Mouse (Mus musculus) intestine, embryonic 14.5 days (tissue): Measurements from ENCODE around the gene Lmtk2. TPM values are rescaled to one million over a fixed set of nuclear protein-coding genes. Genes with fewer than 3 reads are reported as not detected.
A peak's percentile ranks its signal among the peaks of the same experiment; 100 is the strongest.

Source experiments
- ATAC-seq: fragments of 200-750 bp; cut with Nextera tagmentation; replicated peaks from 2 replicates; pipeline ENCODE4 v1.8.0; 2017; ENCODE audit warnings: low read depth, moderate number of reproducible peaks, moderate TSS enrichment, moderate library complexity; ENCODE audit not compliant: low FRiP score, low TSS enrichment
- DNase-seq: peaks from one replicate; pipeline ENCODE4 v3.0.0-alpha.2; 2018; ENCODE audit warnings: low spot score
- H3K27ac ChIP-seq: fragments of 300-500 bp; sonication (generic); 2 replicates; pipeline ENCODE4 v1.5.1; 2014; ENCODE audit warnings: low read depth, mild to moderate bottlenecking, control low read depth
- H3K27me3 ChIP-seq: fragments of 300-500 bp; sonication (generic); replicated peaks from 2 replicates; pipeline ENCODE4 v1.6.1; 2014; ENCODE audit warnings: low read length, control low read depth; ENCODE audit not compliant: control insufficient read depth, insufficient read depth
- H3K36me3 ChIP-seq: fragments of 300-500 bp; sonication (generic); 2 replicates; pipeline ENCODE4 v1.6.1; 2014; ENCODE audit warnings: low read length, control low read depth; ENCODE audit not compliant: control insufficient read depth, insufficient read depth
- H3K4me1 ChIP-seq: fragments of 300-500 bp; sonication (generic); replicated peaks from 2 replicates; pipeline ENCODE4 v1.6.1; 2014; ENCODE audit warnings: low read length, control low read depth, mixed read lengths; ENCODE audit not compliant: control insufficient read depth, insufficient read depth
- H3K4me2 ChIP-seq: fragments of 300-500 bp; sonication (generic); 2 replicates; pipeline ENCODE4 v1.6.1; 2014; ENCODE audit warnings: low read length
- H3K4me3 ChIP-seq: fragments of 300-500 bp; sonication (generic); 2 replicates; pipeline ENCODE4 v1.5.1; 2014; ENCODE audit warnings: low read depth, low read length, control low read depth, mixed read lengths
- H3K9ac ChIP-seq: fragments of 300-500 bp; sonication (generic); 2 replicates; pipeline ENCODE4 v1.6.1; 2014; ENCODE audit warnings: mild to moderate bottlenecking, low read length
- H3K9me3 ChIP-seq: fragments of 300-500 bp; sonication (generic); 2 replicates; pipeline ENCODE4 v1.6.1; 2016; ENCODE audit warnings: low read length, control low read depth; ENCODE audit not compliant: control insufficient read depth
- WGBS: fragments of 180-500 bp; shearing (Covaris S2); extraction: QIAGEN DNeasy Blood & Tissue Kit; methylation state at CpG from one replicate; pipeline ENCODE4 v1.1.7; 2014; 5-methylcytosine and 5-hydroxymethylcytosine counted together
- polyA plus RNA-seq: library from polyadenylated mRNA; unstranded; fragments of >200 nt; fragmentation: Nextera tagmentation; extraction: Ambion mirVana; gene quantifications from 2 replicates; pipeline ENCODE4 v1.2.1, GENCODE M21; 2014

Lmtk2 gene
- polyA plus RNA-seq, 1 experiment from 2014 or later, result 5.9 TPM

DNA sequence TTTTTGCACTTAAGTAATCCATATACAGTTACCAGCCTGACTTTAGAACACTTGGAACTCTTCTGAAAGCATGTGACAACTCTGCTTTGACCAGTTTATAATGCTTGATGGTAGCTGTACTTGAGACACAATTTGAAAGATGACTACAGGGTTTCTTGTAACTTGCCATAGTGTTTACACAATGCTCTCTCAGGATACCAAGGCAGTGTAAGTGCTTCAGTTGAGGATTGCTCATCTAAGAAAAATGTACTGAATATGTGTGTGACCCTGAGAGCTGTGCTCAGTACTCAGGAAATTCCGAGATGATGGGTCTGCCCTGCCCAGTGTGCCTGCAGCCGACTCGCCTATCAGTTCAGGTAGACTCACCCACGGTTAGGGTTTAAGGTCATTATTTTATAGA lies 51.0 kb downstream of the Lmtk2 start:
- Histone ChIP-seq H3K4me3 (no peak overlapping the region), H3K27me3 (no peaks in the 10 kb centered on the region), H3K9ac (no peak overlapping the region), H3K4me2 (no peak overlapping the region), H3K27ac (no peak overlapping the region), H3K4me1 (no peaks in the 10 kb centered on the region), H3K9me3 (no peaks in the 10 kb centered on the region), H3K36me3 (peaks cover 41% of the 10 kb centered on the region)
- DNase-seq, result no peak
- WGBS, result 82% methylated on average over 4 of the region's 4 CpGs
- ATAC-seq, result no peak

DNA sequence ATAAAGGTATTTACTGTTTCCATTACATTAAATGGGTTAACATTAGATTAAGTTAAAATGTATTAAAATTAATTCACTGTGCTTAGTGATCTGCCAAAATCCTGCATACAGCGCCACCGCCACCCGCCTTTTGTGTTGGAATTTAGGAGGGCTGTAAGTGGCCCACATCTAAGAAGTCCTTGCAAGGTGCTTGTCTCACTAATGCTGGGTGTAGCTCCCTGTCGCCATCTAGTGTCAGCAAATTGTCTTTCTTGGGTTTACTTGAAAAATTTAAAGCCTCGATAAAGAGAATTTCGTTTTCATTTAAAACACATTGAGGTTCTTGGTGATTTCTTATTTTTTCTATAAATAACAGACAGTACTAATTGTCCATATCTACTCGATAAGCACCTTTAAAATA lies 54.3 kb downstream of the Lmtk2 start:
- H3K9me3 ChIP-seq, result no peaks in the 10 kb centered on the region
- DNase-seq (peak; percentile 79), ATAC-seq (no peak)
- no peak overlapping the region for H3K4me2 ChIP-seq
- WGBS, result 35% methylated on average over 7 of the region's 7 CpGs
- H3K4me3 ChIP-seq, result no peak overlapping the region
- 0 out of 2 replicates have a peak, but pooled peaks cover 6% of the 10 kb centered on the region for H3K4me1 ChIP-seq
- H3K27ac ChIP-seq, result no peak overlapping the region
- H3K27me3 ChIP-seq, result no peaks in the 10 kb centered on the region
- no peak overlapping the region for H3K9ac ChIP-seq
- H3K36me3 ChIP-seq, result peaks cover 29% of the 10 kb centered on the region

DNA sequence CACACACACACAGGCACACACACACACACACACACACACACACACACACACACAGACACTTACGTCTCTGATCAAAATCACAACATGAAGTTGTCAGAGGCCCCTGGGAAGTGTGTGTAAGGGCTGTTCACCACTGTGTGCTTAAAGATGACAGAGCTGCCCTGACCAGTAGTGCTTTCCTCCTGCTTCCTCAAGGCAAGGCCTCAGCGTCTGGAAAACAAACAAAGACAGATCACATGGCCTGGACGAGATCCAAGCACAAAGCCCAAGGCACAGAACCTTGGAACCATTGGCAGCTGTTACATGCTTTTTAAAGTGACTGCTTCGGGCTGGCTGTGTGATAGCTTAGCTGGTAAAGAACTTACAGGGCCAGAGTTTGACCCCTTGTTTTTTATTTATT lies 58.4 kb downstream of the Lmtk2 start:
- Histone ChIP-seq H3K27me3 (no peaks in the 10 kb centered on the region), H3K27ac (peak overlapping the region; percentile 64), H3K9ac (no peak overlapping the region), H3K4me1 (0 out of 2 replicates have a peak, but pooled peaks cover 6% of the 10 kb centered on the region), H3K4me2 (no peak overlapping the region), H3K9me3 (no peaks in the 10 kb centered on the region), H3K36me3 (peaks cover 11% of the 10 kb centered on the region), H3K4me3 (no peak overlapping the region)
- WGBS, result 19% methylated on average over 4 of the region's 4 CpGs
- peak; percentile 65 for DNase-seq
- peak; percentile 67; the same call in 1 of the 2 replicates for ATAC-seq

- no peaks in the 10 kb centered on the region for H3K9me3 ChIP-seq
- WGBS, result 88% methylated on average over 8 of the region's 8 CpGs
- no peak overlapping the region for H3K4me3 ChIP-seq
- H3K9ac ChIP-seq, result no peak overlapping the region
- peak overlapping the region; percentile 64 for H3K27ac ChIP-seq
- ATAC-seq, result no peak
- H3K27me3 ChIP-seq, result no peaks in the 10 kb centered on the region
- DNase-seq, result no peak
- H3K4me2 ChIP-seq, result no peak overlapping the region
- 0 out of 2 replicates have a peak, but pooled peaks cover 6% of the 10 kb centered on the region for H3K4me1 ChIP-seq
- peaks cover 11% of the 10 kb centered on the region for H3K36me3 ChIP-seq
Observed at GRCm38 (mm10) chr5:144159137-144159536, 58.9 kb downstream of the Lmtk2 start.

GRCm38 (mm10) chr5:144162080-144162812 lies 62.0 kb downstream of the Lmtk2 start:
- H3K4me1 ChIP-seq, result 0 out of 2 replicates have a peak, but pooled peaks cover 6% of the 10 kb centered on the region
- DNase-seq (no peak), ATAC-seq (no peak)
- H3K27me3 ChIP-seq, result no peaks in the 10 kb centered on the region
- WGBS, result 84% methylated on average over 5 of the region's 5 CpGs
- no peak overlapping the region for H3K4me2 ChIP-seq
- no peak overlapping the region for H3K4me3 ChIP-seq
- no peak overlapping the region for H3K27ac ChIP-seq
- no peaks in the 10 kb centered on the region for H3K9me3 ChIP-seq
- H3K36me3 ChIP-seq, result peaks cover 19% of the 10 kb centered on the region
- no peak overlapping the region for H3K9ac ChIP-seq

- Histone ChIP-seq H3K27ac (no peak overlapping the region), H3K9me3 (no peaks in the 10 kb centered on the region), H3K4me2 (no peak overlapping the region), H3K4me1 (0 out of 2 replicates have a peak, but pooled peaks cover 6% of the 10 kb centered on the region), H3K36me3 (peaks cover 15% of the 10 kb centered on the region; the same call in 1 of the 2 replicates), H3K27me3 (no peaks in the 10 kb centered on the region), H3K4me3 (no peak overlapping the region), H3K9ac (no peak overlapping the region)
- no peak for ATAC-seq
- no peak for DNase-seq
- 78% methylated on average over 10 of the region's 10 CpGs for WGBS
Observed at GRCm38 (mm10) chr5:144162813-144163517, 62.7 kb downstream of the Lmtk2 start.

- no peaks in the 10 kb centered on the region for H3K9me3 ChIP-seq
- H3K9ac ChIP-seq, result no peak overlapping the region
- WGBS, result 82% methylated on average over 3 of the region's 3 CpGs
- no peak overlapping the region for H3K27ac ChIP-seq
- DNase-seq, result no peak
- no peak overlapping the region for H3K4me3 ChIP-seq
- no peak for ATAC-seq
- H3K4me2 ChIP-seq, result no peak overlapping the region
- peaks cover 36% of the 10 kb centered on the region for H3K36me3 ChIP-seq
- H3K4me1 ChIP-seq, result no peaks in the 10 kb centered on the region
- no peaks in the 10 kb centered on the region for H3K27me3 ChIP-seq
Observed at GRCm38 (mm10) chr5:144165756-144166155, 65.5 kb downstream of the Lmtk2 start.

DNA sequence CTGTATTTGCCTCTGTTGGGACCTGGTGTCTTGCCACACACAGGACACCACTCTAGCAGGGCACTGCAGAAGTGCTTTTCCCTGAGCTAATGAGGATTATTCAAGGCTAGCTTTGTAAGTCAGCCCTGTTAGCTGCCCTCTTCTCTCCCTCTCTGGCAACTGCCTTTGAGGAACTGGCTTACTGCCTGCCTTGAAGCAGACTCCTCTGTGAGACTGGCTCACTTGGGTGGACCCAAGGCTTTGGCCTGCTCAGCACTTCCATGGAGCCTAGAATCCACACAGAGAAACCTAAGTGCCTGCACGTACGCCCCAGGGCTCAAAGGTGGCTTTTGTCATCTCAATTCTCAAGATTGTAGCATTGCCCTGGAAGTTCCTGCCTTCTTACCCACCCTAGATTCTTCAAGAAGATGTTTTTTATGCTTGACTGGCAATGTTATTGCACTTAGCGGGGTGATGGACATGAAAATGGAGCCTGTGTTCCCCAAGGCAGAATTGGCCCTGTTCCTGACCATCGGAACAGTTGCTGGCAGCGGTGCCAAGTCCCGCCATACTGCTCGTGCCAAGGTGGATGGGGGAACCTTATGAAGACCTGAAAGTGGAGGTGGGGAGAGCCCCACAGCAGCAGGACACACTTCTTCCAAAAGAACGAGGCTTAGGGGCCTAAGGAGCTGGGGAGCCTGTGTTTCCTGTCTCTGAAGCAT lies 69.2 kb downstream of the Lmtk2 start:
- Histone ChIP-seq H3K27ac (no peak overlapping the region), H3K4me2 (no peak overlapping the region), H3K36me3 (peaks cover 61% of the 10 kb centered on the region), H3K9me3 (no peaks in the 10 kb centered on the region), H3K4me1 (no peaks in the 10 kb centered on the region), H3K4me3 (no peak overlapping the region), H3K27me3 (no peaks in the 10 kb centered on the region), H3K9ac (no peak overlapping the region)
- 95% methylated on average over 8 of the region's 8 CpGs for WGBS
- ATAC-seq, result no peak
- DNase-seq, result no peak
